Mouse (Mus musculus): ENCODE measurements around the gene Pml.

- TF ChIP-seq EP300 (IDR thresholded peaks at IDR 0.05; ENCODE audit: low read depth) (no peak), CTCF (IDR thresholded peaks at IDR 0.05; ENCODE audit: low read depth) (no peak)
Measured at GRCm38 (mm10) chr9:58279780-58280179, 30.2 kb upstream of the Pml start.
